Mouse (Mus musculus) heart, adult 2 months (tissue): ENCODE measurements around the gene Gng3. TPM values are rescaled to one million over a fixed set of nuclear protein-coding genes. Genes with fewer than 3 reads are reported as not detected.

Experiments used
- DNase-seq, 2 experiments: peaks; one replicate each; pipeline ENCODE4 v3.0.0; 2021
- H3K27ac ChIP-seq: fragments of 200-600 bp; 2 replicates; pipeline ENCODE4 v1.8.1; 2022
- H3K27me3 ChIP-seq: fragments of 200-500 bp; 2 replicates; pipeline ENCODE4 v1.6.1; 2012; ENCODE audit warnings: mild to moderate bottlenecking, low read length, inconsistent platforms, mixed read lengths; ENCODE audit not compliant: control insufficient read depth, insufficient read depth
- H3K36me3 ChIP-seq: fragments of 200-500 bp; 2 replicates; pipeline ENCODE4 v1.6.1; 2012; ENCODE audit warnings: low read length, inconsistent platforms; ENCODE audit not compliant: control insufficient read depth, insufficient read depth
- H3K4me1 ChIP-seq: fragments of 200-500 bp; 2 replicates; pipeline ENCODE4 v1.6.1; 2011; ENCODE audit warnings: low read length; ENCODE audit not compliant: control insufficient read depth, insufficient read depth
- H3K4me3 ChIP-seq: fragments of 200-600 bp; 2 replicates; pipeline ENCODE4 v1.8.1; 2022
- H3K79me2 ChIP-seq: fragments of 200-500 bp; replicated peaks from 2 replicates; pipeline ENCODE4 v1.6.1; 2012; ENCODE audit warnings: mild to moderate bottlenecking, inconsistent platforms, low read length, moderate library complexity, mixed read lengths; ENCODE audit not compliant: control insufficient read depth, insufficient read depth
- H3K9ac ChIP-seq: fragments of 200-500 bp; 2 replicates; pipeline ENCODE4 v1.6.1; 2012; ENCODE audit warnings: low read depth, mild to moderate bottlenecking, control low read depth, inconsistent platforms, low read length, mixed read lengths
- CTCF ChIP-seq: fragments of 200-600 bp; IDR thresholded peaks from 2 replicates; pipeline ENCODE4 v1.8.1; 2022; ENCODE audit warnings: antibody characterized with exemption, mild to moderate bottlenecking, moderate library complexity
- EP300 ChIP-seq: fragments of 200-500 bp; IDR thresholded peaks from 2 replicates; pipeline ENCODE4 v1.6.1; 2011; ENCODE audit warnings: low read depth, low read length, control low read depth; ENCODE audit not compliant: insufficient read depth
- POLR2A ChIP-seq: fragments of 200-500 bp; IDR thresholded peaks from 2 replicates; pipeline ENCODE4 v1.6.1; 2011; ENCODE audit warnings: mild to moderate bottlenecking, low read depth, low read length, control low read depth; ENCODE audit not compliant: insufficient read depth
- WGBS: fragments of 180-500 bp; shearing (Covaris S2); methylation state at CpG from one replicate; pipeline ENCODE4 v1.1.7; 2018; 5-methylcytosine and 5-hydroxymethylcytosine counted together
- intact Hi-C: fragments of 180-260 bp; cut with DNase I; formaldehyde crosslinking; loops from one replicate; pipeline ENCODE4 v1.15.1; 2025
- polyA plus RNA-seq: library from polyadenylated mRNA; depleted of rRNA; stranded (reverse); fragments of >200 nt; gene quantifications from 2 replicates; pipeline ENCODE4 v1.2.3, GENCODE M21; 2012
- total RNA-seq, 2 experiments: library from RNA; stranded (reverse); gene quantifications; 2 replicates each; pipeline ENCODE4 v1.2.3; 2021

Gene Gng3
- total and polyA plus RNA-seq, 3 experiments, result 0.35 TPM; not detected in 2

GRCm38 (mm10) chr19:8864265-8864664 is 25.3 kb upstream of the Gng3 start:
- intact Hi-C loops, result no loop called here
- no peak for DNase-seq
- H3K36me3 ChIP-seq, result no peaks in the 10 kb centered on the region
- no peak overlapping the region for H3K4me3 ChIP-seq
- H3K27ac ChIP-seq, result no peak overlapping the region
- H3K4me1 ChIP-seq, result no peaks in the 10 kb centered on the region
- H3K79me2 ChIP-seq, result no peaks in the 10 kb centered on the region
- H3K27me3 ChIP-seq, result 0 out of 2 replicates have a peak, but pooled peaks cover 2% of the 10 kb centered on the region
- no peak for TF ChIP-seq POLR2A
- no peak for TF ChIP-seq CTCF
- TF ChIP-seq EP300, result no peak
- H3K9ac ChIP-seq, result no peak overlapping the region
- 69% methylated on average over 6 of the region's 6 CpGs for WGBS

DNA sequence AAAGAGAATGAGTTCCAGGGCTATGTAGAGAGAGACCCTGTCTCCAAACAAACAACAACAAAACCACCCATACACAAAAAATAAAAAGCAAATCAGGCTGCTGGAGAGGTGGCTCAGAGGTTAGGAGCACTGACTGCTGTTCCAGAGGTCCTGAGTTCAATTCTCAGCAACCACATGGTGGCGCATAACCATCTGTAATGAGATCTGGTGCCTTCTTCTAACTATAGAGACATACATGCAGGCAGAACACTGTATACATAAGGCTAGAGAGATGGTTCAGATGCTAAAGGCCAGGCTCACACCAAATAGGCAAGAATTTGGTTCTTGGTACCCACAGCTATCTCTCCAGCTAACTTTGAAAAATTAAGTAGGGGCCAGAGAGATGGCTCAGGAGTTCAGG is 20.0 kb upstream of the Gng3 start:
- H3K4me3 ChIP-seq, result no peak overlapping the region
- WGBS, result 29% methylated on average over 1 of the region's 1 CpGs

GRCm38 (mm10) chr19:8857689-8858088 is 18.7 kb upstream of the Gng3 start:
- no peaks in the 10 kb centered on the region for H3K79me2 ChIP-seq
- no peak overlapping the region for H3K4me3 ChIP-seq
- intact Hi-C loops, result loop anchor here (2.0 kb wide), 1 partner anchor 253 kb away; no protein-coding TSS in a partner anchor
- DNase-seq, result no peak
- 36% methylated on average over 4 of the region's 4 CpGs for WGBS
- H3K9ac ChIP-seq, result no peak overlapping the region
- H3K36me3 ChIP-seq, result no peaks in the 10 kb centered on the region
- no peaks in the 10 kb centered on the region for H3K4me1 ChIP-seq
- 0 out of 2 replicates have a peak, but pooled peaks cover 2% of the 10 kb centered on the region for H3K27me3 ChIP-seq
- peak; percentile 83 for TF ChIP-seq CTCF
- no peak for TF ChIP-seq EP300
- no peak overlapping the region for H3K27ac ChIP-seq

More for the DNA sequence above, 20.0 kb upstream of the Gng3 start:
- no peak for DNase-seq
- H3K27me3 ChIP-seq, result 0 out of 2 replicates have a peak, but pooled peaks cover 2% of the 10 kb centered on the region
- intact Hi-C loops, result loop anchor here (2.0 kb wide), 1 partner anchor 252 kb away; no protein-coding TSS in a partner anchor
- H3K4me1 ChIP-seq, result no peaks in the 10 kb centered on the region
- no peaks in the 10 kb centered on the region for H3K36me3 ChIP-seq
- H3K9ac ChIP-seq, result no peak overlapping the region
- no peak overlapping the region for H3K27ac ChIP-seq
- no peaks in the 10 kb centered on the region for H3K79me2 ChIP-seq
- TF ChIP-seq EP300, result no peak
- TF ChIP-seq CTCF, result peak; percentile 63

DNA sequence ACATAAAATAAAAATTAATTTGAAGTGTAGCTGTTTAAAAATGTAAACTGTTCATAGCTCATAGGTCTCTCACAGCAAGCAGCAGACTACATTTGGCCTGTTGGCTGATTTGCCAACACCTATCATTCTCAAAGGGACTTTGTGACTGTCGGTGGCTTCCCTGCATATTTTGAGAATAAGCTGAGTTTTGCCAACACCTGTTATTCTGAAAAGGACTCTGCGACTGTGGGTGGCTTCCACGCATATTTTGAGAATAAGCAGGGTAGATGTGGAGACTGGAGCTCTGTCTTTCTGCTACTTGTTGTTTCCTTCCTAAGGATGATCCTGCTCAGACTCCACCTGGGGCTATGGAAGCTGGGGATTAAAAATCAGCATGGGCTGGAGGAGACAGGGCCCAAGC is 14.1 kb upstream of the Gng3 start:
- DNase-seq, result no peak
- Histone ChIP-seq H3K79me2 (no peaks in the 10 kb centered on the region), H3K27ac (no peak overlapping the region), H3K4me1 (peaks cover 2% of the 10 kb centered on the region; the same call in 1 of the 2 replicates), H3K36me3 (no peaks in the 10 kb centered on the region), H3K27me3 (no peaks in the 10 kb centered on the region), H3K9ac (no peak overlapping the region), H3K4me3 (no peak overlapping the region)
- intact Hi-C loops, result no loop called here
- WGBS, result 78% methylated on average over 3 of the region's 3 CpGs
- TF ChIP-seq POLR2A (no peak), EP300 (no peak), CTCF (no peak)

- Histone ChIP-seq H3K36me3 (no peaks in the 10 kb centered on the region), H3K9ac (no peak overlapping the region), H3K27ac (no peak overlapping the region), H3K4me3 (no peak overlapping the region), H3K79me2 (no peaks in the 10 kb centered on the region), H3K27me3 (no peaks in the 10 kb centered on the region), H3K4me1 (peaks cover 2% of the 10 kb centered on the region; the same call in 1 of the 2 replicates)
- no peak for TF ChIP-seq CTCF
- TF ChIP-seq POLR2A, result no peak
- no peak for TF ChIP-seq EP300
- WGBS, result 63% methylated on average over 10 of the region's 10 CpGs
- peak; percentile 47 to 63 for DNase-seq
- intact Hi-C loops, result no loop called here
These were observed 13.4 kb upstream of the Gng3 start for GRCm38 (mm10) chr19:8852236-8852928.

GRCm38 (mm10) chr19:8851639-8852038 is 12.6 kb upstream of the Gng3 start:
- TF ChIP-seq EP300 (no peak), POLR2A (no peak), CTCF (no peak)
- Histone ChIP-seq H3K9ac (no peak overlapping the region), H3K4me1 (peaks cover 2% of the 10 kb centered on the region; the same call in 1 of the 2 replicates), H3K27me3 (no peaks in the 10 kb centered on the region), H3K4me3 (no peak overlapping the region), H3K27ac (no peak overlapping the region), H3K79me2 (no peaks in the 10 kb centered on the region), H3K36me3 (no peaks in the 10 kb centered on the region)
- intact Hi-C loops, result no loop called here
- WGBS, result 62% methylated on average over 7 of the region's 7 CpGs
- DNase-seq, result no peak
